Mouse (Mus musculus): ENCODE measurements around the gene Atp10b. TPM values are rescaled to one million over a fixed set of nuclear protein-coding genes. Genes with fewer than 3 reads are reported as not detected.

Atp10b gene
- total and polyA plus RNA-seq, 3 experiments: not detected

DNA sequence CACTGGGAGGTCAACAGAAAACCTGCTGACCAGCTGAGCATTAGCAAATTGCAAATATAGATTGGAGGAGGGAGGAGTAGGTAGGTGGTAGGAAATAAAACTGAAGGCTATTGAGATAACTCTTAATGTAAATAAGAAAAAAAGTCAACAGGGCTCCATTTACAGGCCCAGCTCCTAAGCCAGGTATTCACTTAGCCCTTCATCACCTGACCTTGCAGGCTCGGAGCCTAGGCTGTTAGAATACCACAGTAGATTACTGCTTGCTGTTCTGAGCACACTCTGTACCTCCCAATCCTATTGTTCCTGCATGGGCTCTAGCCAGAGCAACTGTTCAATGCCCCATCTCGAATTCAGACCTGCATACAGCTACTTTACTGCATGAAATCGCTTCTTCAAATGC lies 117.8 kb downstream of the Atp10b start:
- no peak overlapping the region for H3K9ac ChIP-seq (ENCODE audit: insufficient read depth, low read depth)
- no peaks in the 10 kb centered on the region for H3K9me3 ChIP-seq (replicated peaks; ENCODE audit: low read length)
- H3K79me2 ChIP-seq (replicated peaks; ENCODE audit: control insufficient read depth, extremely low read depth, insufficient read depth, poor library complexity, severe bottlenecking): no peaks in the 10 kb centered on the region
- no peaks in the 10 kb centered on the region for H3K4me1 ChIP-seq (ENCODE audit: control insufficient read depth in 1 of 2, insufficient read depth in 2 of 2)
- dilution Hi-C loops (cut with MboI; ENCODE audit: extremely low pct_ligation_motif_present, extremely low pct_unique_long_range_greater_than_20kb, low sequenced_read_pairs) (no loop called here), in situ Hi-C loops (cut with MboI; ENCODE audit: low pct_ligation_motif_present, low pct_unique_long_range_greater_than_20kb, low sequenced_read_pairs) (no loop called here)
- H3K27ac ChIP-seq (ENCODE audit: insufficient read depth, low read depth): no peak overlapping the region
- H3K27me3 ChIP-seq (replicated peaks): no peaks in the 10 kb centered on the region
- no peak overlapping the region for H3K4me3 ChIP-seq (replicated peaks in 1 of 3; ENCODE audit: low read depth in 2 of 3, low read length in 2 of 3, poor library complexity in 1 of 3)
- no peak for TF ChIP-seq ZC3H11A (IDR thresholded peaks at IDR 0.05; ENCODE audit: low read depth, low read length)
- TF ChIP-seq KAT2A (IDR thresholded peaks at IDR 0.05; ENCODE audit: insufficient replicate concordance, low read length): no peak
- no peak for TF ChIP-seq BHLHE40 (IDR thresholded peaks at IDR 0.05; ENCODE audit: low read depth, low read length)
- no peak for TF ChIP-seq ZMIZ1 (IDR thresholded peaks at IDR 0.05; ENCODE audit: low read depth, low read length)
- no peak for TF ChIP-seq ZNF384 (IDR thresholded peaks at IDR 0.05; ENCODE audit: low read depth, low read length)
- no peak for TF ChIP-seq USF2 (conservative IDR thresholded peaks at IDR 0.05; ENCODE audit: low read depth, low read length)
- TF ChIP-seq POLR2AphosphoS2 (IDR thresholded peaks at IDR 0.05; ENCODE audit: low read depth, low read length): no peak
- no peak for TF ChIP-seq RCOR1 (conservative IDR thresholded peaks at IDR 0.05; ENCODE audit: low read depth, low read length)
- no peaks in the 10 kb centered on the region for H3K36me3 ChIP-seq (replicated peaks in 1 of 2; ENCODE audit: control insufficient read depth in 1 of 2, insufficient read depth in 1 of 2, low read length in 1 of 2)
- DNase-seq (ENCODE audit: extremely low read depth): no peak
- H3K4me2 ChIP-seq (ENCODE audit: insufficient read depth, low read depth, poor library complexity, severe bottlenecking): no peak overlapping the region

- Histone ChIP-seq H3K27me3 (replicated peaks) (no peaks in the 10 kb centered on the region), H3K79me2 (replicated peaks; ENCODE audit: control insufficient read depth, extremely low read depth, insufficient read depth, poor library complexity, severe bottlenecking) (no peaks in the 10 kb centered on the region), H3K9me3 (replicated peaks; ENCODE audit: low read length) (no peaks in the 10 kb centered on the region), H3K9ac (ENCODE audit: insufficient read depth, low read depth) (no peak overlapping the region), H3K4me1 (ENCODE audit: control insufficient read depth in 1 of 2, insufficient read depth in 2 of 2) (no peaks in the 10 kb centered on the region), H3K27ac (ENCODE audit: insufficient read depth, low read depth) (no peak overlapping the region), H3K4me2 (ENCODE audit: insufficient read depth, low read depth, poor library complexity, severe bottlenecking) (no peak overlapping the region), H3K4me3 (replicated peaks in 1 of 3; ENCODE audit: low read depth in 2 of 3, low read length in 2 of 3, poor library complexity in 1 of 3) (no peak overlapping the region), H3K36me3 (replicated peaks in 1 of 2; ENCODE audit: control insufficient read depth in 1 of 2, insufficient read depth in 1 of 2, low read length in 1 of 2) (no peaks in the 10 kb centered on the region)
- no peak for DNase-seq (ENCODE audit: extremely low read depth)
- TF ChIP-seq MYC (IDR thresholded peaks at IDR 0.05; ENCODE audit: low read depth, low read length) (no peak), CTCF (conservative IDR thresholded peaks at IDR 0.05 in 1 of 2, IDR thresholded peaks at IDR 0.05 in 1 of 2; ENCODE audit: low read depth in 2 of 2, low read length in 2 of 2) (peak in 1 of 2 experiments; percentile 31; a peak in 1 of 4 replicates), SMC3 (IDR thresholded peaks at IDR 0.05; ENCODE audit: low read depth, low read length) (peak; percentile 32; the same call in 1 of the 2 replicates)
- in situ Hi-C loops (cut with MboI; ENCODE audit: low pct_ligation_motif_present, low pct_unique_long_range_greater_than_20kb, low sequenced_read_pairs): no loop called here
- dilution Hi-C loops (cut with MboI; ENCODE audit: extremely low pct_ligation_motif_present, extremely low pct_unique_long_range_greater_than_20kb, low sequenced_read_pairs): no loop called here
Measured at GRCm38 (mm10) chr11:43269503-43270255, 120.0 kb downstream of the Atp10b start.

GRCm38 (mm10) chr11:43270256-43270806 lies 120.7 kb downstream of the Atp10b start:
- no peak overlapping the region for H3K4me3 ChIP-seq (replicated peaks in 1 of 3; ENCODE audit: low read depth in 2 of 3, low read length in 2 of 3, poor library complexity in 1 of 3)
- H3K9ac ChIP-seq (ENCODE audit: insufficient read depth, low read depth): no peak overlapping the region
- H3K4me1 ChIP-seq (ENCODE audit: control insufficient read depth in 1 of 2, insufficient read depth in 2 of 2): no peaks in the 10 kb centered on the region
- H3K27me3 ChIP-seq (replicated peaks): no peaks in the 10 kb centered on the region
- no peaks in the 10 kb centered on the region for H3K36me3 ChIP-seq (replicated peaks in 1 of 2; ENCODE audit: control insufficient read depth in 1 of 2, insufficient read depth in 1 of 2, low read length in 1 of 2)
- DNase-seq (ENCODE audit: extremely low read depth): no peak
- in situ Hi-C loops (cut with MboI; ENCODE audit: low pct_ligation_motif_present, low pct_unique_long_range_greater_than_20kb, low sequenced_read_pairs) (no loop called here), dilution Hi-C loops (cut with MboI; ENCODE audit: extremely low pct_ligation_motif_present, extremely low pct_unique_long_range_greater_than_20kb, low sequenced_read_pairs) (no loop called here)
- no peaks in the 10 kb centered on the region for H3K79me2 ChIP-seq (replicated peaks; ENCODE audit: control insufficient read depth, extremely low read depth, insufficient read depth, poor library complexity, severe bottlenecking)
- H3K9me3 ChIP-seq (replicated peaks; ENCODE audit: low read length): no peaks in the 10 kb centered on the region
- H3K27ac ChIP-seq (ENCODE audit: insufficient read depth, low read depth): no peak overlapping the region
- TF ChIP-seq ZMIZ1 (IDR thresholded peaks at IDR 0.05; ENCODE audit: low read depth, low read length) (no peak), HCFC1 (IDR thresholded peaks at IDR 0.05; ENCODE audit: low read depth, low read length) (no peak), MXI1 (IDR thresholded peaks at IDR 0.05; ENCODE audit: low read depth, low read length) (no peak), CHD1 (IDR thresholded peaks at IDR 0.05; ENCODE audit: low read depth, low read length) (no peak)
- H3K4me2 ChIP-seq (ENCODE audit: insufficient read depth, low read depth, poor library complexity, severe bottlenecking): no peak overlapping the region
